Mouse (Mus musculus): ENCODE data around the gene Atad1.
"Not testable (repeated sequence)": the region's sequence is repeated elsewhere in the genome, so short reads cannot be mapped to it uniquely, and the experiment has no call there.

Atad1 gene

GRCm38 (mm10) chr19:32675766-32676165, 63.8 kb downstream of the Atad1 start:
- DNase-seq (ENCODE audit: low spot score in 2 of 2) = no peak

- DNase-seq (ENCODE audit: low spot score in 2 of 2) = not testable (repeated sequence)
Measured at GRCm38 (mm10) chr19:32667830-32668229, 71.8 kb downstream of the Atad1 start.

- no peak for DNase-seq (ENCODE audit: low spot score in 2 of 2)
Measured at GRCm38 (mm10) chr19:32665243-32665642, 74.3 kb downstream of the Atad1 start.

GRCm38 (mm10) chr19:32662936-32663335, 76.7 kb downstream of the Atad1 start:
- no peak for DNase-seq (ENCODE audit: low spot score in 2 of 2)

- DNase-seq (ENCODE audit: low spot score in 2 of 2) = no peak
Measured at GRCm38 (mm10) chr19:32659346-32659745, 80.2 kb downstream of the Atad1 start.

- DNase-seq (ENCODE audit: low spot score in 2 of 2) = no peak
Measured at GRCm38 (mm10) chr19:32653630-32654362, 85.8 kb downstream of the Atad1 start.

- no peak for DNase-seq (ENCODE audit: low spot score in 2 of 2)
Measured at GRCm38 (mm10) chr19:32653122-32653521, 86.5 kb downstream of the Atad1 start.

- DNase-seq (ENCODE audit: low spot score in 2 of 2) = no peak
Measured at GRCm38 (mm10) chr19:32651046-32651445, 88.5 kb downstream of the Atad1 start.

GRCm38 (mm10) chr19:32648019-32648571, 91.5 kb downstream of the Atad1 start:
- no peak for DNase-seq (ENCODE audit: low spot score in 2 of 2)

GRCm38 (mm10) chr19:32646382-32646781, 93.2 kb downstream of the Atad1 start:
- no peak for DNase-seq (ENCODE audit: low spot score in 2 of 2)

- DNase-seq (ENCODE audit: low spot score in 2 of 2) = no peak
Measured at GRCm38 (mm10) chr19:32645939-32646338, 93.6 kb downstream of the Atad1 start.

GRCm38 (mm10) chr19:32643642-32644041, 95.9 kb downstream of the Atad1 start:
- DNase-seq (ENCODE audit: low spot score in 2 of 2) = no peak

- DNase-seq (ENCODE audit: low spot score in 2 of 2) = no peak
Measured at GRCm38 (mm10) chr19:32641995-32642394, 97.6 kb downstream of the Atad1 start.

GRCm38 (mm10) chr19:32641535-32641934, 98.1 kb downstream of the Atad1 start:
- DNase-seq (ENCODE audit: low spot score in 2 of 2) = no peak

GRCm38 (mm10) chr19:32638276-32638903, 101.2 kb downstream of the Atad1 start:
- no peak for DNase-seq (ENCODE audit: low spot score in 2 of 2)

GRCm38 (mm10) chr19:32637357-32638275, 102.0 kb downstream of the Atad1 start:
- no peak for DNase-seq (ENCODE audit: low spot score in 2 of 2)

GRCm38 (mm10) chr19:32634916-32635315, 104.7 kb downstream of the Atad1 start:
- no peak for DNase-seq (ENCODE audit: low spot score in 2 of 2)

- no peak for DNase-seq (ENCODE audit: low spot score in 2 of 2)
Measured at GRCm38 (mm10) chr19:32628572-32629132, 110.9 kb downstream of the Atad1 start.

- no peak for DNase-seq (ENCODE audit: low spot score in 2 of 2)
Measured at GRCm38 (mm10) chr19:32627631-32628030, 112.0 kb downstream of the Atad1 start.

- no peak for DNase-seq (ENCODE audit: low spot score in 2 of 2)
Measured at GRCm38 (mm10) chr19:32626768-32627331, 112.7 kb downstream of the Atad1 start.

- no peak for DNase-seq (ENCODE audit: low spot score in 2 of 2)
Measured at GRCm38 (mm10) chr19:32622142-32622541, 117.4 kb downstream of the Atad1 start.
